Mouse (Mus musculus) urinary bladder, postnatal 4 days (tissue): ENCODE results near the gene Nfatc2.

Experiments
- DNase-seq, 2 experiments: peaks; one replicate each; pipeline ENCODE4 v3.0.0; 2021 to 2022; ENCODE audit warnings: low spot score in 2 of 2

Gene Nfatc2

DNA sequence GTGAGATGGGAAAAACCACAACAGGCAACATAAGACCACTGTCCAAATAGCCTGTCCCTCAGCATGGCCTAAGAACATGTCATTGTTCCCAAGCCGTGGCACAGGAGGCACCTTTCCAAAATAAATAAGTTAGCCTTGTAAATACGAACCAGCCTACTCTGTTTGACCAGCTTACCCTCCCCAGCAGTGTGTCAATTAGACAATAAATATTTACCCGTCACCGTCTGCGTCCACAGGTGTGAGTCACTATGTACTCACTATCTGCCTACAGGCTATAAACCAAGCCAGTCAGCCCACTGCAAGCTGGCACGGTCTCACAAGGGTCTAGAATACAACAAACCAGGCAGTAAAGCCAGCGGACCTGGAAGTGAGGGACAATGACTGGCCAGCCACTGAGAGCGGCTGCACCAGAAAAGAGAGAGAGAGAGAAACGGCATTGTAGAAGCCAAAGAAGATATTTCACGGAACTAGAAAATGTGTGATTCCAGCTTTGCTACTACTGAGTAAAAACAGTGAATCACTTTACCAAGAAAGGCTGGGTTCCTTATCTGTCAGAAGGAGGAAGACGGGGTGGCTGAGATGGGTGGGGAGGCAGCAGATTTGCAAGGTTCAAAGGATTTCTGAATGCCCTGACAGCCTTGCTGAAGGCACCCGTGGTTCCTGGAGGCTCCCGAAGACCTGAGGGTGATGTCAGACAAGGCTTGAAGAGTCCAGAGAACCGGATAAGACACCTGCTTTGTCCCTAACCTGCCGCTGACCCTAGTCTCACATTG is 69.2 kb downstream of the Nfatc2 start:
- DNase-seq: no peak

DNA sequence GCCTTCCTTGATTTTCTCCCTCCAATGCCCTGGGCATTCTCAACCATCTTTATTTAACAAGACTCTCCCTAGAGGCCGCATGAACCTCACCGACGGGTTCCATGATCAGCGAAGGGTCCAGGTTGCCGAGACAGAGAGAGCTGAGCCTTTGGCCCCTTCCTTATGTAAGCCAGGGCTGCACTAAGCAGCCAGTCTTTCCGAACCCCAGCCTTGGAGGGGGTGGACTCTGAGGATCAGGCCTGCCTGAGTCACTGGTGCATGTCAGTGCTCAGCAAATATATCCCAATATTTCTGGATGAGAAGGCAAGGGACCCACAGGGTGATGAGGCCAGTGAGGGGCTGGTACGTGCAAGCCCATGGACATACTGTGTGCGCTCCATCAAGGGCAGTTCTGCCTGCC is 72.9 kb downstream of the Nfatc2 start:
- DNase-seq: no peak

DNA sequence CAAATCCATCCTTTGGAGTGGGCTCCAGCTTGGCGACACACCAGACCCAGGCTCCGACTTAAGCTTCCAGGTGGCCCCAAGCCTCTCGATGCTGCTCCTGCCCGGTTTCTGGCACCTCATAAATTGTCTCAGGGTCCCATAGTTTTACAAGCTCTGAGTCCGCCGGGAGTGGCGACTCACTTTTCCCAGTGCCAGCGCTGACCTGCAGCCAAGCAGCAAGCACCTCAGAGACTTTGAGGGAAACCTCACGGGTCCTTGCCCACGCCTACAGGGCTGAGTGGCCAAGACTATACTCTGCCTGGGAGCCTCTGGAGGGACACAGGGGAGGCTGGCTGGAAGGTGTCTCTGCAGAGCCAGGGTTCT is 74.0 kb downstream of the Nfatc2 start:
- DNase-seq: no peak

DNA sequence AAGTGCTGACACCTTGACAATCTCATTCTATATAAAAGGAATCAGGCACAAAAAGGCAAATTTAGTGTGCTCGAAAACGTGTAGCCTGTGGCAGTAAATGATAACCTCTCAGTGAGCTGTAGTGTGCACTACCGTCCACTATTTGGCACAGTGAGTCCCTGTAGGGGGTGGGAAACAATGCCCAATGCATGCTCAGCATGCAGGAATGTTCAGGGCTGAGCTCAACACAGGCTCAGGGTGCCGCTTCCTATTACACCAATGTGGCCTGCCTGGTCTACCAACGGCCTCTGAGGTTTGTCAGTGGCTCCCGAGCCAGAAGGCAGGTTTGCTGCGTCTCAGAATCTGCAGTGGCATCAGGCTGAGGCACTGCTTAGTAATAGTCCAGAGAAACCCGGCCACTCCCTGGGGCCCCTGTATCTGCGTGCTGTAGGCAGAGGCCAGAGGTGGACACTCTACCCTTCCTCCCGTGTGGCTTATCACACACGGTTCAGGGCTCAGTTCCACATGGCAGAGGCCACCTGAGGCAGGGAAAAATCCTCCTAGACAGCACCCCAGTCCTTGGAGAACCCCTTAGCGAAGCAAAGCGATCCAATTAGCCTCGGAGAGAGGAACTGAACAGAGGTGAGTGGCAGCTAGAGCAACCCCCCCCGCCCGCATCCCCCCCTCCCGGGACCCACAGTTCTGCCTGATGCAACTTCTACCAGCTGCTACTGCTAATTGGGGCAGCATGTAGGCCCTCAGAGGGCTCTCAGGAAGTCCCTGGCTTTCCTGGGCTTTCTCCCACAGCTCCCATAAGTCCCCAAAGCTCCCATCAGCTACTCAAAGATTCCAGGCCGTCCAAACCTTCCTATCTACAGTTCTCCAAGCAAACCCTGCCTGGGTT is 74.7 kb downstream of the Nfatc2 start:
- DNase-seq: no peak

DNA sequence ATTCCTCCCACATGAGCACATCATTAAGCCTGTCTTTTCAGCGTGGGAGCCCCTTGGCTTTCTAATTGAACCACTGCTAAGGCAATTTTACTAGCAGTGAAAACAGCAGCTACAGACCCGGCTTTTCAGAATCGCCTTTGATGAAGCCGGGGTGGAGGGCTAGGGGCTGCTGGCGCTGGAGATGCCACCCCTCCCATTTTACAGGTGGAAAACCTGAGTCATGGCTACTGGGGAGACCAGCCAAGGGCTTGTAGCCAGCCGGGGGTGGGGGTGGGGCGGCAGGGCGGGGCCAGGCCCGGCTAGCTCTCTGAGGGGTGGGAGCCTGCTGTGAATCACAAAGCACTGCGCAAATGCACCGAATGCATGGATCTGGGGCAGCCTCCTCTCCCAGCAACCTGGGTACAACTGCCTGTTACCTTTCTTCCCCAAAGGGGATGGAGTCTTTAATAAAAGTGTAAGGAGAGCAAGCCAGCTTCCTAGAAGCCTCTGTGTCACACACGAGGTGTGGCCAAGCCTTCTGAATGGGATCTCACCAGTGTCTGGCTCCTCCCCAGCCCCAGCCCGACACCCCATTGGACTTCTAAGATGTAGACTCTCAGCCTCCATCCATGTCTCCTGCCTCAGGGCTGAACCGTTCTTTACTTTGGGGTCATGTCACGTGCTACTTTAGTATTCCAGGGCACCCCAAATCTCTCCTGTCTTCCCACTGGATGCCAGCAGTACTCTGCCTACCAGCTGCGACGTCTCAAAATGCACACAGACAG is 75.9 kb downstream of the Nfatc2 start:
- no peak for DNase-seq

DNA sequence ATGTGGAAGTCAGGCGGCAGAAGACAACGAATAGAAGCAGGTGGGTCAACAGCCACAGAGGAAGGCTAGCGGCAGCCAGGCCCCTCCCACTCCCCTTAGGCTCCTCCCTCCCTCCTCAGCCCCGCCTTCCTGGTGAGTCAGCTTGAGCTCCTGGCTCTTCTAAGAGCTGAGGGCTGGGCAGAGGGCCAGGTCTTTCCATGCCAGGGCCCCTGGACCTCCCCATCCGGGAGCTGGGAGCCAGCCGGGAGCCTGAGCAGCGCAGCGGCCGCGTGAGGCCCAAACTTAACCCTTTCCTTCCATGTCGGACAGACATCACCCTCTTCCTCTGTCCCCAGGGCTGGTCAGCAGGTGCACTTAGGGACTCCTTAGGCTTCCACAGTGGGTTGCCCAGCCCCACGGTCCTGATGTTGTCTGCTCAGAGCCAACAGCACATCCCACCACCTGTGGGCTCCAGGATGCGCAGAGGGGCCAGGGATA is 76.5 kb downstream of the Nfatc2 start:
- DNase-seq: peak; percentile 91 to 97

DNA sequence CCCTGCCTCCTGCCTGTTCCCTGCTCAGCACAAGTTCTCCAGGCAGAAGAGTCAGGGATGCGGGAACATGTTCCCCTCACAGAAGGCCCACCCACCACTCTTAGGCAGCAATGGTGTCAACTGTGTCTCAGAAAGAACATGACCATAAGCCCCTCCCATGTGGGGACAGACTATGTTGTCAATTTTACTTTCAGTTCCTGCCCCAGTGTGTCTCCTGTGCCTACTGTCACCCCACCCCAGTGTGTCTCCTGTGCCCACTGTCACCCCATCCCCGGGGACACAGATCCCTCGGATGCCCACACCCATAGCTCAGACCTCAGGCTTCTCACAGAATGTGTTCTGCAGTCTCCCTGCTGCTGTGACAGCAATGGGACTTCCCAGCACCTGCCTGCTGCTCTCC is 79.2 kb downstream of the Nfatc2 start:
- DNase-seq: no peak

DNA sequence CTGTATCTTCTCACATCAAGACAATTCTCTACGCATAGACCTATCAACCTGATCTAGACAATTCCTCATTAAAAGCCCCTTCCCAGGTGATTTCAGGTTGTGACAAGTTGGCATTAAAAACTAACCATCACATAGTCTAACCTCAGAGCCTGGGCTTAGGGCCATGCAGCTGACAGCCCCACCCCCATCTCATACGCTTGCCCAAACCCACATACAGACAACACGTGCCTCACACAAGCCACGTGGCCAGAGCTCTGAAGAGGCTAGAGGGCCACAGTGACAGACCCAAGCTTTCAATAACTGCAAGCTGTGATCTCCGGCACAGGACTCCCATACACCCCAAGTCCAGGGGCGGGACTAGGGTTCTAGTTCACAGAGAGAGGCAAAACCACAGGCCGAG is 80.7 kb downstream of the Nfatc2 start:
- no peak for DNase-seq

DNA sequence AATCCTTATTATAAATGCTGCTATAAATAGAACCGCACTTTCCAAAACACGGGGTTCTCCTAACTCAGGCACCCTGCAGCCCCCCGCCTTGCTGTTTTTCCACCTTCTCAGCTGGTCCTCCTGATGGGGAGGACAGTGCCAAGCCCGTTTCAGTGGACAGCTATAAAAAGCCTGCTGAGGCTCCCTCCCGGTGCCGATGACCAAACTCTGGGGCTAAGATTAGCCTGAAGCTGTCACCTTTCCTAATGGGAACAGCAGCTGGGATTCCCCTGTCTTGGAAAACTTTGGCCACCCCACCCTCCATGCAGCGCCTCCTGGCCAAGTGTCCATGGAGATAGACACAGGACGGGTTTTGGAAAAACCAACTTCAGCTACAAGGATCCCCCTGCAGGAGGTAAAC is 81.9 kb downstream of the Nfatc2 start:
- DNase-seq: no peak

DNA sequence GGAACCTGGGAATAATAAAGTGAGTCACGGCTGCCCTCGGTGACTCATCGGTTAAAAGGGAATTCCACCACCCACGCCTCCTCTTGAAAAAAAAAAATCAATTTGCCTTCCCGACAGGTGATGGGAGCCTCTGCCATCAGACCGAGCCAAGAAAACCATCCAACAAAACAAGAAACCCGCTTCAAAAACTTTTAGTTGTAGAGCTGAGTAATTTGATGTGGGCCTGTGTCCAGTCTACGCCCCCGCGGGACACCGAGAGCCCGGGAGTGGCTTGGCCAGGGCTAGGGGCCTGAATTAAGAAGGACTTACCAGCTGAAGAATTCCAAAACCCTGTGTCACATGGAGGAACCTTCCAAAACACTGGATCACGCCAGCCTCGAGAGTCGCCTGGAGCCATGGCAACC is 83.2 kb downstream of the Nfatc2 start:
- DNase-seq: peak; percentile 51 to 68

DNA sequence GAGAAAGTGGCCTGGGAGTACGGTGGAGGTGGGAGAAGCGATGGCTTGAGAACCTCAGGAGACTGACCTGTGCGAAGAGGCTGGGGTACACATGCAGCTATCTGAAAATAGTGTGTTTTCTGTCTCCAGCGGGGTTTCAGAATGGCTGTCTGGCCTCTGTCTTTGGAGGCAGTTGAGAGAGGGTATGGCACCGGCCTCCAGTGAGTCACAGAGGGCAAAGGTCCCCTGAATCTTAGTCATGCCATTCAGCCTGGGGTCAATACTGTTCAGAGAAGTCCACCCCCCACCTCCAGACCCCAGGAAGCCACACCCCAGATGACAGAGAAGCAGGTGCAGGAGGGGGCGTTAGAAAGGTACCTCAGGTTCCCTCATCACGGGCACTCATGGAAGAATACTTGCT is 83.7 kb downstream of the Nfatc2 start:
- no peak for DNase-seq

DNA sequence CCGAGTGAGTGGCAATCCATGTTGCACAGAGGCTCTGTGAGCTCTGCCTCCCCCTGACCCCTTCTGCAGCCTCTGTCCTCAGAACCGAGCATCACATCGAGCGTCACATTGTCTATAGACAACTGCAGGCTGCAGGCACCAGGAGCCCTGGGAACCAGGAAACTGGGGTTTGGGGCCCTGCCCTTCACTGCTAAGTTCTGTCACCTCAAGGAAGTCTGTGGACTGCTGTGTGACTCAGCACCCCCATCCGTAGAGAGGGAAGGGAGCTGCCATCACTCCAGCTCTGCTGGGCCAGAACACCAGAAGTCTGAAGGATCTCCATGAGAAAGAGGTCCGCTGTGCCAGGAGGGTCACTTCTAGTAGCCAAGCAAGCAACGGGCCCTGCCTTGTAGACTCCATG is 84.7 kb downstream of the Nfatc2 start:
- no peak for DNase-seq

DNA sequence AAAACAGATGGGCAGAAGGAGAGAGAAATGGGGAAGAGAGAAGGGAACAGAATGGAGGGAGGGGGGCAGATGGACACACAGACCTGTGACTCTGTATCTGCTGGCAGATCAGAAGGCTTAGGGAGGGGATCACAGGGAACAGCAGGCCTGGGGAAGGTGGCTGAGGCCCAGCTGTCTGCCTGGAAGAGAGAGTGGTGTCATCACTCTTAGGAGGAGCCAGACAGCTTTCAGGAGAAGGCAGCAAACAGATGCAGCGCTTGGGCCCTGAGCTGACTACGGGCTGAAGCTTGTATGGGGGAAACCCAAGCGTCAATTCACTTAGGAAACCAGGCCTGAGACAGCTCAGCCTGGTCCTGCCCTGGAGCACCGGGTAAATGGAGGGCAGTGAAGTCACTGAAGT is 86.0 kb downstream of the Nfatc2 start:
- DNase-seq: no peak

DNA sequence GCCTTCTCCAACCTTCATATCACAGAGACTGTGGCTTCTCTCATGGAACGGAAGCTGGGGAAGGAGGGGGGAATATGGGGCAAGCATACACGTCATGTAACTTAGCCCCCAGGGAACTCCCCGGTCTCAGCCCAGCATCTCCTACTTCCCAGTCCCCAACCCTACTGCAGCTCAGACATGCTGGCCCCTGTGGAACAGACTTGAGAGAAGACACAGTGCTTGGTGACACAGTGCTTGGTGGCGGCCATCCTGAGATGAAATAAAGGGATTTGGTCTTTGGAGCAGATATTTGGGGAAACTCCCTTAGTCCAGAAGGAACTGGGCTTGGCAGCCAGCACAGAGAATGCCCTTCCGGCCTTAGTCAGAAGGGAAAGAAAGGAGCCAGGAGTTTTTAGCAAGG is 87.3 kb downstream of the Nfatc2 start:
- DNase-seq: no peak

DNA sequence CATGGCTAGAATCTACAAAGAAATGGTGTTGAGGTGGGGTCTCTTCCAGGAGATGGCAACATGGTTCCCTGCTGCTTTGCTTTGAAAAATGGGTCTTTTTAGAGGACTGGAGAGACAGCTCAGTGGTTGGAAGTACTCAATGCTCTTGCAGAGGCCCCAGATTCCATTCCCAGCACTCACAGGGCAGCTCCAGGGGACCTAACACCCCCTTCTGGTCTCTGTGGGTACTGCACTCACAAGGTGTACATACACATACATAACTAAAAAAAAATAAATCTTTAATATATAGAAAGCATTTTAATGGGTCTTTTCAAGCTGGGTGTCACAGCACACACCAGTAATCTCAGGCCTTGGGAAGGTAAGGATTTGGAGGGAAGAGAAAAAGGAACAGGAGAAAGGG is 89.9 kb downstream of the Nfatc2 start:
- DNase-seq: no peak

DNA sequence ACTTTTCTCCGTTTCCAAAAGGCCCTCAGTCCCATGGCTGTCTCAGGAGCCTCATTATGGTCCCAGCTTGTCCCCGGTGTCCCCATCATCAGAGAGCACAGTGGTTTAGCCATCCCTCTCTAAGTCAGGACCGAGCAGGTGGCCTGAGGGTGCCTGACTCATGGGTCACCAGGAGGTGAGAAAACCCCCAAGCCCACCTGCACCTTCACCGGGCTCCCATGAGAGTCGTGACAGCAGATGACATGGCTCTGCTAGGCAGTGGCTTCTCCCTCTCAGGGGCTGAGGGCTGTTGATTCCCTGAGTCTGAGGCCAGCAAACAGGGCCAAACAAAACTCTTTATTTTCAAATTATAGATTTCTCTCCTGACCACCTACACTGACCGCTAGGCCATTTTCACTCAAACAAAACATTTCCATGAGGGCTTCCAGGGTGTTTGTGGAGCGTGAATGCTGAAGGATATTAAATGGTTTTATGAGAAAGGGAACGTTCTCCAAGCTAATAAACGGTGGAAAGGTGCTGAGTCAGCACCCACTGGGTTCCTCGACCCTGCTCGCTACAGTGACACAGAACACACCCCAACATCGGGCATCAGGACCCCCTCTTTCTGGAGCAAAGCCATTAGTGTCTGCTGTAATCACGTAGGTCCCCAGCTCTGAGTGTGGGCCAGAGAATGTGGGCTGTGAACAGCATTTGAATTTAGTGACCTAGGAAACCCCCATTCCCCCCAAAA is 92.8 kb downstream of the Nfatc2 start:
- DNase-seq: no peak

DNA sequence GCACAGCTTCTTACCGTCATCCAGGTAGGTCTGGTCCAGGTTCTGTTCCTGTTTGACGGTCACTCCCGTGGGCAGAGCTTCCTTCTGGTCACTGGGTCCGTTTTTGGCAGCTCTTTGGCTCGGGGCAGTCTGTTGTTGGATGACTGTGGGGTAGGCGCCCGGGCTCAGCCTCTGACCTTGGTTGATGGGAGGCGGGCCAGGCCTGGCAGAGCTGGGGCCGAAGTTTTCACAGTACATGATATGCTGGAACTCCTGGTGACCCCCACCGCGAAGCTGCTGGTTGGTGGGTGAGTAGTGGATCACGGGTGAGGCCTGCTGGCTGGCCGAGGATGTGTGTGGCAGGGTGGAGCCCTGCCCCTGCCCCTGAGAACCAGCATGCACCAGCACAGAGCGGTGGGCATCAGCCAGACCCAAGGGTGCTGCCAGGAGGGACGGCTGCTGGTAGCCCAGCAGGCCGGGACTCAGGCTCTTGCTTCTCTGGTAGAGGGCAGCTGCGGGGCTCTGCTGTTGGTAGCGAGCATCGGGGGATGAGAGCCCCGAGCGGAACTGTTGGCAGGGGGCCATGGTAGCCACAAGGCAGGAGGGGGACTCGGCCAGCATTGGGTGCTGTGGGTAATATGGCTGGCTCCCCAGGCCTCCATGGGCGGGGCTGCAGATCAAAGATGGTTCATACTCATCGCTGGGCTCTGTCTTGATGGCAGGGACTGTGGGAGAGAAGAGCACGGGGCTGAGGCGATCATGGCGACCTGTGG is 96.8 kb downstream of the Nfatc2 start:
- DNase-seq: no peak

DNA sequence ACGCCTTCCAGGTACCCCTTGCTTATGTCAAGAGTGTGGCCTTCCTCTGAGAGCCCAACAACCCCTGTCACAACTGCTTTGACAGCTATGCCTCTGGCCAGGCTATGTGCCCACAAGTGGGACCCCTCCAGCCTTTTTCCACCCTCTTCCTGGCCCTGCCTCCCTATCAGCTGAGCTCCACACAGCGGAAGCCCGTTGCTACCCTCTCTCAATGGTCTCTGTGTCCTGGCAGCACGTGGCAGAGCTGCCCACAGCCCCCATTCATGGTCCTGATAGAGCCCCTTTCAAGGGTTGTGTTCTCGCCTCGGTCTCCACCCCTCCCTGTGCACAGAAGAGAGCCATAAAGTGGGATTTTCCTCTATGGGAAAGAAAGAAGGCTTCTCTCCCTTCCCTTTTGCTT is 97.7 kb downstream of the Nfatc2 start:
- no peak for DNase-seq

DNA sequence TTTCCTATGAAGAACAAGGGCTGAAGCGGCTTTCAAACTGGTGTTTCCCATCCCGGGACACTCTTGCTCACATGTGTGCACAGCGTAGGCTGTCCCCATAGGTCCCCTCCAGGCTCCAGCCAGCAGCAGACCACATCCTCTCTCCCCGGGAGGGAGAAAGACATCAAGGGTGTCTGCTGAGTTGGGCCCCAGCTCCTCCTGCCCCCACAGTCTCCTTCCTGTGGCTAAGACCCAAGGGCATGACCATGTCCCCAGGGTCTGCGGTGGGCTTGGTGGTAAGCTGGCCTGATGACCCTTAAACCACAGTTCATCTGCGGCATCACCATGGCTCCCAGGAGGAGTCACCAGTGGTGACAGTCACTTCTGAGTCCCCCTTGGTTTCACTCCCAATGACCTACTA is 100.7 kb downstream of the Nfatc2 start:
- no peak for DNase-seq

DNA sequence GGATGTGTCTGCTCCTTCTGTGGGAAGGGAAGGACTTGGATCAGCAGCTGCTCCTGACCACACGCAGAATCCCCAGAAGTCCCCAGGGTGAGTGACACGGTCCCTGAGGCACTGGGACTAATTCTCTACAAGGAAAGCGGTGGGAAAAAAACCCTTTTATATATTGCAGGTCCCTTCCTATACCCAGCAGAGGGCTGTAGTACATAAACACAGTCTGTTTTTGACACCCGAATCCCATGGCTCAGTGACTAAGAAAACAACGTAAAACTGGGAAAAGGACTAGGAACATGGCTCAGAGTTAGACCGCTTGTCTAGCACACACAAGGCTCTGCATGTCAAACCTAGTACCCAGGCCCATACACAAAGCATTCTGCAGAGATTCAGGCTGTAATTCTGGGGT is 101.2 kb downstream of the Nfatc2 start:
- no peak for DNase-seq

DNA sequence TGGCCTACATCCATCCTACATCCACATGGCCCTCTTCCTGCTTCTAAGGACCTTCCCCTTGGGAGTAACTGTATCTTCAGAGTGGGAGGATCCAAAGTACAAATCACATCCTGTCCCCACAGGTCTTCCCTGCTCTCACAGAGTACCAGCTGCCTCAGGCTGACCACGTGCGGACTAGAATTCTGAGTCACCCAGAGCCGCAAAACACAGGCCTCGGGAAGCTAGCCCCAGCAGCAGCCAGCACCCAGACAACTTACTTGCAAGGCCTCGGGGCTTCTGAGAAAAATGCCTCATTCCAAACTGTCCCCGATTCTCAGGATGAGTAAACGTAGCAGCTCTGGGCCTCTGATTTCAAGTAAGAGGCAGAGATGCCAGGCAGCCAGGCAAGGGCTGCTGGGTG is 109.7 kb downstream of the Nfatc2 start:
- no peak for DNase-seq
